Mouse (Mus musculus) small intestine, adult 2 months (tissue): ENCODE measurements around the gene Nepro. TPM values are rescaled to one million over a fixed set of nuclear protein-coding genes. Genes with fewer than 3 reads are reported as not detected.

ENCODE experiments used
- H3K27ac ChIP-seq: fragments of 200-500 bp; 2 replicates; pipeline ENCODE4 v1.5.1; 2012; ENCODE audit warnings: low read depth, low read length, control low read depth, inconsistent platforms; ENCODE audit not compliant: insufficient read depth
- H3K27me3 ChIP-seq: fragments of 200-500 bp; 2 replicates; pipeline ENCODE4 v1.6.1; 2012; ENCODE audit warnings: mild to moderate bottlenecking, moderate library complexity, low read length, inconsistent platforms; ENCODE audit not compliant: control insufficient read depth, insufficient read depth
- H3K36me3 ChIP-seq: fragments of 200-500 bp; 2 replicates; pipeline ENCODE4 v1.6.1; 2012; ENCODE audit warnings: mild to moderate bottlenecking, low read length, control low read depth, inconsistent platforms; ENCODE audit not compliant: control insufficient read depth, insufficient read depth
- H3K4me1 ChIP-seq: fragments of 200-500 bp; 2 replicates; pipeline ENCODE4 v1.6.1; 2012; ENCODE audit warnings: low read length, inconsistent platforms, mixed read lengths; ENCODE audit not compliant: control insufficient read depth, insufficient read depth, insufficient read length
- H3K4me3 ChIP-seq: fragments of 200-500 bp; 2 replicates; pipeline ENCODE4 v1.5.1; 2012; ENCODE audit warnings: low read depth, mild to moderate bottlenecking, control low read depth, inconsistent platforms, low read length, moderate library complexity
- CTCF ChIP-seq: fragments of 200-500 bp; IDR thresholded peaks from 2 replicates; pipeline ENCODE4 v1.5.1; 2012; ENCODE audit warnings: low read depth, mild to moderate bottlenecking, control low read depth, inconsistent platforms, low read length, moderate library complexity, mixed read lengths; ENCODE audit not compliant: insufficient replicate concordance, insufficient read length; ENCODE audit errors: extremely low read depth
- POLR2A ChIP-seq: fragments of 200-500 bp; IDR thresholded peaks from 2 replicates; pipeline ENCODE4 v1.6.1; 2012; ENCODE audit warnings: low read depth, mild to moderate bottlenecking, control low read depth, inconsistent platforms, low read length, moderate library complexity
- WGBS: fragments of 180-500 bp; shearing (Covaris S2); methylation state at CpG from one replicate; pipeline ENCODE4 v1.1.7; 2018; 5-methylcytosine and 5-hydroxymethylcytosine counted together
- polyA plus RNA-seq: library from polyadenylated mRNA; depleted of rRNA; stranded (reverse); fragments of >200 nt; gene quantifications from 2 replicates; pipeline ENCODE4 v1.2.3, GENCODE M21; 2012

The Nepro gene
- polyA plus RNA-seq, 1 experiment, result 2.1 TPM

DNA sequence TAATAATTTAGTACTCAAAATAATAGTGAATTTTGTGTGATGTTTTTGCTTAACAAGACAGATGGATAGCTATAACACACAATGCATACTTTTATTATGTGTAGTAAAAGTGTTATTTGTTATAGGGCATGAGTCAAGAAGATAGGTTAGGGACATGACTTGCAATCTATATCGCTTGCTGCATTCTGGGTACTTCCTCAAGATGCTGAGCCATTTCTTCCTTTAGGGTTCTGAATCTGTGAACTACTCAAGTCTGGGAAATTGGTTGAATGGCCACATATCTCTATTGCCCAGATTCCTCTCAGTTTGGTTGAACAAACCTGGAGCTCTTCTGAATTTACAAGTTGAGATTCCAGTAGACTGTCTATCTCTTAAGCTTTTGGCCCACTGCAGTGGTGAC is 31.6 kb upstream of the Nepro start:
- 56% methylated on average over 1 of the region's 1 CpGs for WGBS
- H3K27me3 ChIP-seq, result no peaks in the 10 kb centered on the region
- TF ChIP-seq CTCF (no peak), POLR2A (no peak)
- H3K4me1 ChIP-seq, result peaks cover 3% of the 10 kb centered on the region; the same call in 1 of the 2 replicates
- H3K27ac ChIP-seq, result no peak overlapping the region
- H3K36me3 ChIP-seq, result no peaks in the 10 kb centered on the region
- H3K4me3 ChIP-seq, result no peak overlapping the region

DNA sequence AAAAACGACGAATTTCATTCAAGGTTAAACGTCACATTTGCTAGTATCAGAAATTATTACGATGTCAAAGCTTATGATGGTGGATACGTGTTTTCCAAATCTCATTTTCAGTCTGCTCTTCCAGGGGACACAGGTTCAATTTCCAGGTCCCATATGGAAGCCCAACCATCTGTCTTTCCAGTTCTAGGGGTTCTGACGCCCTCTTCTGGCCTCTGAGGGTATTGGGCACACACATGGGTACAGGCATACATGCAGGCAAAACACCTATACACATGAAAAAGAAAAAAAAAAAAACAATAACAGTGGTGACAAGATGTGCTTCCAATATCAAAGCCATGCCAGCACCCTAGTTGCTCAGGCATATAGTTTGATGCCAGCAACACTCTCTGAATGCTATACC is 30.4 kb upstream of the Nepro start:
- no peak overlapping the region for H3K27ac ChIP-seq
- H3K4me1 ChIP-seq, result peaks cover 8% of the 10 kb centered on the region; the same call in 1 of the 2 replicates
- TF ChIP-seq POLR2A (no peak), CTCF (no peak)
- H3K27me3 ChIP-seq, result no peaks in the 10 kb centered on the region
- WGBS, result 78% methylated on average over 6 of the region's 6 CpGs
- H3K36me3 ChIP-seq, result no peaks in the 10 kb centered on the region
- no peak overlapping the region for H3K4me3 ChIP-seq

DNA sequence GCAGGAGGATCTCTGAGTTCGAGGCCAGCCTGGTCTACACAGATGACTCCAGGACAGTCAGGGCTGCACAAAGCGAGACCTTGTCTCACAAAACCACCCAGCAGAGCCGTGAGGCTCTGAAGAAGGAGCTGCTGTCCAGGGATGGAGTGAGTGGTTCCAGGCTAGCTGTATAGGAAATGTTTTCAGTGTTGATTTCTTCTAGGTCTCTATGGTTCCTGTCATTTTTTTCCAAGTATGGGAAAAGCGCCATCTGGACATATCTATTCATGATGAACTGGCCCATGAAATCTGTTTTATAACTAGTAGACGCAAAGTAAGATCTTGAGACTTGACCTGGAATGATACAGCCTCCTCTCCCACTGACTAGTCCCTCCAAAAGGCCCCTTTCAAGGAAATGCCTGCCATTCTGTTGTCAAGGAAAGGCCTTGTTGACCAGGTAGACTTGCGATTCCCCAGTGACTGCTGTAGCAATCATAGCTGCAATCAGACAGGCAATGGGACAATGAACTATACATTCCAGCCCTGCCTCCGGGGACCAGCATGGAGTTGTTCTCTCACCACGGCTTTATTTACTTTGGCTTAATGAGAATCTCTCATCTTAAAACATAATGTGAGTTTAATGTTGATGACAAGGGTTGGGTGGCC is 28.8 kb upstream of the Nepro start:
- TF ChIP-seq POLR2A (no peak), CTCF (no peak)
- H3K4me3 ChIP-seq, result no peak overlapping the region
- peaks cover 8% of the 10 kb centered on the region; the same call in 1 of the 2 replicates for H3K4me1 ChIP-seq
- no peaks in the 10 kb centered on the region for H3K36me3 ChIP-seq
- 74% methylated on average over 8 of the region's 8 CpGs for WGBS
- H3K27me3 ChIP-seq, result no peaks in the 10 kb centered on the region
- no peak overlapping the region for H3K27ac ChIP-seq

DNA sequence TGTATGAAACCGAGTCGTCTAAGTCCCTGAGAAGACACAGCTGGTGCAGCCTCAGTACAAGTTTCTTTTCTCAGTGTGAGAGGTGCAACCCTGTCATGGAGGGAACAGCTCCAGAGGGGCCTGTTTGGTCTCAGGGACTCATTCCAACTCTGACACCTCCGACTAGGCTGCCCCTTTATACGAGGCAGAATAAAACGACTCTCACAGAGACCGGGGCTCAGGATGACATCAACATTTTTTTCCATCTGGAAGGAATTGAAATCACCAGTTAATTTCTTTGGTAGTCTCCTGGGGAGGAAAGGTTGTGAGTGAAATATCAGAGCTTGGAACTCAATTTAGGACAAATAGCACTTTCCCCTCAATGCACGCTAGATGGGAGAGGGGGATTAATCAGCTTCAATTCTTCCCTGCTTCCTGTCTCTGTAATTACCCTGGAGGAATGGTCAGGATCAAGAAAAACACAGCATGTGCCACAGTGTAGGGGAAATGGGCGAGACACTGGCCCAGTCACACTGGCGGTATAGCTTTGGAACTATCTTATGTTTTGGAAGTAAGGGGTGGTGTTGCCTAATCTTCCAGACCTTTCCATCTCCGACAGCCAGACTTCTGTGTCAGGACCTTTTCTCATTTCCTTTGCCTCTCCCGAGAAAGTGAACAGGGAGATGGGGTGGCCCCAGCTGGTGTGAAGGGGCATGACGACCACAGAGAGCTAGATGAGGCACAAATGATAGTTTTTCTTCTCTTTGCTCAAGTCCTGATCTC is 28.1 kb upstream of the Nepro start:
- H3K27ac ChIP-seq, result no peak overlapping the region
- no peaks in the 10 kb centered on the region for H3K27me3 ChIP-seq
- H3K4me3 ChIP-seq, result no peak overlapping the region
- H3K4me1 ChIP-seq, result peaks cover 7% of the 10 kb centered on the region; the same call in 1 of the 2 replicates
- TF ChIP-seq POLR2A (no peak), CTCF (no peak)
- WGBS, result 68% methylated on average over 12 of the region's 12 CpGs
- no peaks in the 10 kb centered on the region for H3K36me3 ChIP-seq

DNA sequence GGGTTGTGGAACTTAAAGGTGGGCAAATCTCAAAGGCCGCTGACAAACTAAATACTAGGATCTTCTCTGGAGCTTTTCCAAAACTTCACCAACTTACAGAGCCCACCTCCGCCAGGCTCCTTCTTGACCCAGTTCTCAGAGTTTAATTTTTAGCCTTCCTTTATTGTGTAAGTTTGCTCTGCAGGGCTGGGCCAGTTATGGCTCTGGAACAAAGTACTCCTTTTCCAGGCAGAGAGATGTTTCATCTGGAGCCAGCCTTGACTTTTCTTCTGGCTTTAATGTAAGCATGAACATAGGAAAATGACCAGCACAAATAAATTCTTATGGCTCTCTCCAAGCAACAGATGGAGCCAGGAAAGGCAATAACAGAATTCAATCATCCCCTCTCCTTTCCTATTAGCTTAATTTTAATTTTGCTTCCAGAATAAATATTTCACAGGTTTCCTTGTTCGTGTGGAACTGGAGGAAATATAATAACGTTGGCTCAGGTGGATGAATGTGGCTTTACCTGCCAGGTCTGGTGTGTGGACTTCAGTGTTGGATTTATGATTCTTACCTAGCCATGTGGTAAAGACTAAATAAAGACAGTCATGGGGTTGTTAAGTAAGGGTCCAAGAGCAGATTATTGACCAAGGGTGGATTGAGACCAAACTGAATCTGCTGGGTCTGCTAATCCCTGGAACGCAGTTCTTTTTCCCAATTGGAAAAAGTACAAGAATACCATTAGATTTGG is 26.5 kb upstream of the Nepro start:
- TF ChIP-seq POLR2A (no peak), CTCF (no peak)
- Histone ChIP-seq H3K4me1 (peaks cover 5% of the 10 kb centered on the region; the same call in 1 of the 2 replicates), H3K4me3 (no peak overlapping the region), H3K36me3 (no peaks in the 10 kb centered on the region), H3K27me3 (no peaks in the 10 kb centered on the region), H3K27ac (peak overlapping the region; percentile 51)
- WGBS, result 31% methylated on average over 5 of the region's 5 CpGs

DNA sequence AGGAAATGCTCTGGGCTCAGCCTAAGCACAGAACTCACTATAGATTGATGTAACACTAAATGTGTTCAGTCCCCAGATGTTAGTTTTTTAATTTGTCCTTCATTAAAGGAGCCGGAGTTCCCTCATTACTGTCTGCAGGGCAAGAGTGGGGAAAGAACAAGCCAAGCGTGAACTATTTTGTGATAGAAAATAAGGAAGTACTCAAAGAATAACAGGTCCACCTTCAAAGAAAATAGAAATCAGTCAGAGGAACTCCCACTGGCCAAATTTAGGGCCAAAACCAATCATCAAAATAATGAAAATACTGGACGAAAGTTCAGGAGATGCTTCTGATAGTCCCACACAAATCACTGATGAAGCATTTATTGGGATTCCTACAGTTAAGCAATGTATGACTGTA is 22.9 kb upstream of the Nepro start:
- Histone ChIP-seq H3K27ac (no peak overlapping the region), H3K4me1 (peaks cover 8% of the 10 kb centered on the region; the same call in 1 of the 2 replicates), H3K27me3 (no peaks in the 10 kb centered on the region), H3K36me3 (no peaks in the 10 kb centered on the region), H3K4me3 (no peak overlapping the region)
- WGBS, result 87% methylated on average over 3 of the region's 3 CpGs
- TF ChIP-seq CTCF (no peak), POLR2A (no peak)

DNA sequence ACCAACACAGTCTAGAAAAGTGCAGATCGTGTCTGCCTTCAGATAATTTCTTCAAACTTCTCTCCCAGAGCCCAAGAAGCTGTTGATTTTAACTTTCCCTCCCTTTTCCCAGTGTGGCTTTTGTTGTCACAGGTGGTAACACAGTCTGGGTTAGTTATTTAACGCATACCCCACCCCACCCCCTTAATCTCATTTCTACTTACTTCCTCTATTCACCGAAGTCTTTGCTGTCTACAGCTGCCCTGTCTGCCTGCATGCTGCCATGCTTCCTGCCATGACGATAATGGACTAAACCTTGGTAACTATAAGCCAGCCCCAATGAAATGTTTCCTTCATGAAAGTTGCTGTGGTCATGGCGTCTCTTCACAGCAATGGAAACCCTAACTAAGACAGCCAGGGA is 21.8 kb upstream of the Nepro start:
- no peak overlapping the region for H3K27ac ChIP-seq
- H3K27me3 ChIP-seq, result no peaks in the 10 kb centered on the region

More for the DNA sequence above, 21.8 kb upstream of the Nepro start:
- Histone ChIP-seq H3K4me3 (no peak overlapping the region), H3K4me1 (peaks cover 8% of the 10 kb centered on the region; the same call in 1 of the 2 replicates), H3K36me3 (no peaks in the 10 kb centered on the region)
- TF ChIP-seq CTCF (no peak), POLR2A (no peak)
- 35% methylated on average over 5 of the region's 5 CpGs for WGBS
